Mouse (Mus musculus): ENCODE data around the gene Gsto1. TPM values are rescaled to one million over a fixed set of nuclear protein-coding genes. Genes with fewer than 3 reads are reported as not detected.

Gene Gsto1
- polyA plus RNA-seq, 1 experiment = 125 TPM

GRCm38 (mm10) chr19:47853053-47853452, 1.7 kb upstream of the Gsto1 start:
- no peak overlapping the region for H3K27ac ChIP-seq (ENCODE audit: insufficient read depth, low read length)
- no peaks in the 10 kb centered on the region for H3K4me1 ChIP-seq (ENCODE audit: control insufficient read depth, insufficient read depth, low read length)
- no peaks in the 10 kb centered on the region for H3K9me3 ChIP-seq (replicated peaks; ENCODE audit: control insufficient read depth, insufficient read depth, low read length, poor library complexity, severe bottlenecking)
- no peak overlapping the region for H3K4me3 ChIP-seq (ENCODE audit: low read depth, low read length)
- H3K27me3 ChIP-seq (ENCODE audit: control insufficient read depth, insufficient read depth, low read length, poor library complexity, severe bottlenecking) = no peaks in the 10 kb centered on the region
- H3K36me3 ChIP-seq (ENCODE audit: control insufficient read depth, insufficient read depth, low read length, poor library complexity, severe bottlenecking) = peaks cover 4% of the 10 kb centered on the region; the same call in 1 of the 2 replicates
- H3K9ac ChIP-seq (ENCODE audit: low read depth, poor library complexity, severe bottlenecking) = no peak overlapping the region
- TF ChIP-seq POLR2A (IDR thresholded peaks at IDR 0.05; ENCODE audit: insufficient read depth, low read length) = no peak
- no peak for TF ChIP-seq CTCF (IDR thresholded peaks at IDR 0.05; ENCODE audit: low read depth, low read length)

GRCm38 (mm10) chr19:47853951-47854795, 597 bp upstream of the Gsto1 start:
- Histone ChIP-seq H3K27me3 (ENCODE audit: control insufficient read depth, insufficient read depth, low read length, poor library complexity, severe bottlenecking) (no peaks in the 10 kb centered on the region), H3K36me3 (ENCODE audit: control insufficient read depth, insufficient read depth, low read length, poor library complexity, severe bottlenecking) (peaks cover 5% of the 10 kb centered on the region; the same call in 1 of the 2 replicates), H3K9ac (ENCODE audit: low read depth, poor library complexity, severe bottlenecking) (no peak overlapping the region), H3K4me3 (ENCODE audit: low read depth, low read length) (peak overlapping the region; percentile 76), H3K9me3 (replicated peaks; ENCODE audit: control insufficient read depth, insufficient read depth, low read length, poor library complexity, severe bottlenecking) (no peaks in the 10 kb centered on the region), H3K4me1 (ENCODE audit: control insufficient read depth, insufficient read depth, low read length) (no peaks in the 10 kb centered on the region), H3K27ac (ENCODE audit: insufficient read depth, low read length) (no peak overlapping the region)
- no peak for TF ChIP-seq POLR2A (IDR thresholded peaks at IDR 0.05; ENCODE audit: insufficient read depth, low read length)
- TF ChIP-seq CTCF (IDR thresholded peaks at IDR 0.05; ENCODE audit: low read depth, low read length) = no peak
- TF ChIP-seq EP300 (IDR thresholded peaks at IDR 0.05; ENCODE audit: insufficient read depth, low read depth, low read length) = no peak

GRCm38 (mm10) chr19:47857957-47858942, 3.5 kb downstream of the Gsto1 start:
- Histone ChIP-seq H3K36me3 (ENCODE audit: control insufficient read depth, insufficient read depth, low read length, poor library complexity, severe bottlenecking) (peaks cover 11% of the 10 kb centered on the region), H3K27me3 (ENCODE audit: control insufficient read depth, insufficient read depth, low read length, poor library complexity, severe bottlenecking) (no peaks in the 10 kb centered on the region), H3K4me1 (ENCODE audit: control insufficient read depth, insufficient read depth, low read length) (no peaks in the 10 kb centered on the region), H3K27ac (ENCODE audit: insufficient read depth, low read length) (no peak overlapping the region), H3K4me3 (ENCODE audit: low read depth, low read length) (no peak overlapping the region), H3K9me3 (replicated peaks; ENCODE audit: control insufficient read depth, insufficient read depth, low read length, poor library complexity, severe bottlenecking) (no peaks in the 10 kb centered on the region), H3K9ac (ENCODE audit: low read depth, poor library complexity, severe bottlenecking) (no peak overlapping the region)
- no peak for TF ChIP-seq POLR2A (IDR thresholded peaks at IDR 0.05; ENCODE audit: insufficient read depth, low read length)
- no peak for TF ChIP-seq CTCF (IDR thresholded peaks at IDR 0.05; ENCODE audit: low read depth, low read length)
- TF ChIP-seq EP300 (IDR thresholded peaks at IDR 0.05; ENCODE audit: insufficient read depth, low read depth, low read length) = no peak

DNA sequence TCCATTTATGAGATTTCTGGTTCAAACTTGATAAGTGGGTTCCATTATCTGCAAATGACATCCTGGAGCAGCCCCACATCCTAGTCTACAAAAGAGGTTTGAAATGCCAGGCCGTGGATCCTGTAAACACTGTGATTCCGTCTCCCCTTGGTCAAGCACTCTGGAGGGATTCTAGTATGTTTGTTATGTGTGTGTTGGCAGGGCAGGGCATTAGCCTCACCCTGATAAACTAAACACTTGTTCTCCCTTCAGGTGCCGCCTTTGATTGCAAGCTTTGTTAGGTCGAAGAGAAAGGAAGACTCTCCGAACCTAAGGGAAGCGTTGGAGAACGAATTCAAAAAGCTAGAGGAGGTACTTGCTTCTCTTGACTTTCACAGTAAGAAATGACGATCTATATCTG, 4.4 kb downstream of the Gsto1 start:
- Histone ChIP-seq H3K9ac (ENCODE audit: low read depth, poor library complexity, severe bottlenecking) (no peak overlapping the region), H3K27ac (ENCODE audit: insufficient read depth, low read length) (no peak overlapping the region), H3K36me3 (ENCODE audit: control insufficient read depth, insufficient read depth, low read length, poor library complexity, severe bottlenecking) (peaks cover 11% of the 10 kb centered on the region), H3K9me3 (replicated peaks; ENCODE audit: control insufficient read depth, insufficient read depth, low read length, poor library complexity, severe bottlenecking) (no peaks in the 10 kb centered on the region), H3K27me3 (ENCODE audit: control insufficient read depth, insufficient read depth, low read length, poor library complexity, severe bottlenecking) (no peaks in the 10 kb centered on the region), H3K4me3 (ENCODE audit: low read depth, low read length) (no peak overlapping the region), H3K4me1 (ENCODE audit: control insufficient read depth, insufficient read depth, low read length) (no peaks in the 10 kb centered on the region)
- TF ChIP-seq CTCF (IDR thresholded peaks at IDR 0.05; ENCODE audit: low read depth, low read length) = no peak
- TF ChIP-seq EP300 (IDR thresholded peaks at IDR 0.05; ENCODE audit: insufficient read depth, low read depth, low read length) = no peak
- no peak for TF ChIP-seq POLR2A (IDR thresholded peaks at IDR 0.05; ENCODE audit: insufficient read depth, low read length)

- Histone ChIP-seq H3K9ac (ENCODE audit: low read depth, poor library complexity, severe bottlenecking) (no peak overlapping the region), H3K4me1 (ENCODE audit: control insufficient read depth, insufficient read depth, low read length) (no peaks in the 10 kb centered on the region), H3K27me3 (ENCODE audit: control insufficient read depth, insufficient read depth, low read length, poor library complexity, severe bottlenecking) (no peaks in the 10 kb centered on the region), H3K27ac (ENCODE audit: insufficient read depth, low read length) (no peak overlapping the region), H3K4me3 (ENCODE audit: low read depth, low read length) (no peak overlapping the region), H3K9me3 (replicated peaks; ENCODE audit: control insufficient read depth, insufficient read depth, low read length, poor library complexity, severe bottlenecking) (no peaks in the 10 kb centered on the region), H3K36me3 (ENCODE audit: control insufficient read depth, insufficient read depth, low read length, poor library complexity, severe bottlenecking) (peaks cover 11% of the 10 kb centered on the region)
- TF ChIP-seq EP300 (IDR thresholded peaks at IDR 0.05; ENCODE audit: insufficient read depth, low read depth, low read length) = no peak
- no peak for TF ChIP-seq CTCF (IDR thresholded peaks at IDR 0.05; ENCODE audit: low read depth, low read length)
- TF ChIP-seq POLR2A (IDR thresholded peaks at IDR 0.05; ENCODE audit: insufficient read depth, low read length) = no peak
Measured at GRCm38 (mm10) chr19:47862581-47862980, 7.8 kb downstream of the Gsto1 start.

Data from ES-Bruce4 (cell line).